Mouse (Mus musculus): Measurements from ENCODE around the gene Sh3pxd2a. TPM values are rescaled to one million over a fixed set of nuclear protein-coding genes. Genes with fewer than 3 reads are reported as not detected.
"Not testable (repeated sequence)": the region's sequence is repeated elsewhere in the genome, so short reads cannot be mapped to it uniquely, and the experiment has no call there.

Sh3pxd2a gene
- polyA plus RNA-seq, 2 experiments from 2014 or later = 0.60 to 1.9 TPM

- no peak for ATAC-seq
Observed at GRCm38 (mm10) chr19:47405548-47405947, 58.7 kb downstream of the Sh3pxd2a start.

- no peak for ATAC-seq
Observed at GRCm38 (mm10) chr19:47403391-47404379, 60.5 kb downstream of the Sh3pxd2a start.

DNA sequence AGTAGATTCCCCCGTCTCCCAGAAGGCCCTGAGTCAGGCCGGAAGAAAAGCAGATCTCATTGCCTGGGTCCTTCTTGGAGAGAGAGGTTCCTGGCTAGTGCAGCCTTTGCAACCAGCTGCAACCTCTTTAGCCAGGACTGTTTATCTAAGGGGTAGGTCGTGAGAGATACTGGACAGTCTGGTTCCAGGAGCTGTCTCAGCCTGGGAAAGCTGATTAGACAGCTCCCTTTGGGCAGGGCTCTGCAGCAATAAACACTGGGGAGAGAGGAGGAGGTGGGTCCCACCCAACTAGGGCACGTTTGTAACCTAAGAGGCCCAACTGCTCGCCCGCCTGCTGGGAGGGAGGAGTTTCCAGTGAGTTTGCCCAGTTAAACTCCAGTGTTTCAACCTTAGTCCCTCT lies 61.2 kb downstream of the Sh3pxd2a start:
- no peak for ATAC-seq

- no peak for ATAC-seq
Observed at GRCm38 (mm10) chr19:47402544-47402943, 61.7 kb downstream of the Sh3pxd2a start.

DNA sequence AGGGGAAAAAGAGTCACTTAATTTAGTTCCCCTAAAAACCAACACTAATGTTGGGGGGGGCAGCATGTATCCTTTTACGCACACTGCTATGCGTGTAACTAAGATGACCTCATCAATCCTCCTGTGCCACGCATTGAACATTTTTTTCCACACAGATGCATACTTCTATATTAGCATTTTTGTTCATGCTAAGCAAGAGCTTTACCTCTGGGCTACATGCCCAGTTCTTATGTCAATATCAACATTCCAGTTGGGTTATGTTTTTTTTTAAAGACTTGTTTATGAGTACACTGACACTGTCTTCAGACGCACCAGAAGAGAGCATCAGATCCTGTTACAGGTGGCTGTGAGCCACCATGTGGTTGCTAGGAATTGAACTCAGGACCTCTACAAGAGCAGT lies 64.5 kb downstream of the Sh3pxd2a start:
- no peak for ATAC-seq

DNA sequence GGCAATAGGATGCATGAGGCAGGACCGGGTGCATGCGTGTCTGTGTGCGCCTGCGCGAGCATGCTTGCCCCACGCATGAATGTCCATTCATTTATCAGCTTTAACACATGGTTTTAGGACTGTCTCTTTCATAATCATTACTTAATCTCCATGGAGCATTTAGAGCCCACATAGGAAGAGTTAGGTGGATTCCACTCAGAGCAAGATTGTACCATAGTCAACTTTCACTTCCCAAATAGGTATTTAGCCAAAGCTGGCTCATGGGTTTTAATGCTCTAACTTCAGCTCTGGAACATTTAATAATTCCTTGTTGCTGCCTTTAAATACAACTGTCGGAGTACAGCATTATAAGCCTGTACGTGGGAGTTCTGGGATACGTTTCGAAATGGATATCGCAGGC lies 65.2 kb downstream of the Sh3pxd2a start:
- no peak for ATAC-seq

GRCm38 (mm10) chr19:47397882-47398671 lies 66.1 kb downstream of the Sh3pxd2a start:
- ATAC-seq = no peak

- no peak for ATAC-seq
Observed at GRCm38 (mm10) chr19:47395338-47395737, 68.9 kb downstream of the Sh3pxd2a start.

- ATAC-seq = not testable (repeated sequence)
Observed at GRCm38 (mm10) chr19:47394781-47395180, 69.4 kb downstream of the Sh3pxd2a start.

- no peak for ATAC-seq
Observed at GRCm38 (mm10) chr19:47390878-47391277, 73.3 kb downstream of the Sh3pxd2a start.

DNA sequence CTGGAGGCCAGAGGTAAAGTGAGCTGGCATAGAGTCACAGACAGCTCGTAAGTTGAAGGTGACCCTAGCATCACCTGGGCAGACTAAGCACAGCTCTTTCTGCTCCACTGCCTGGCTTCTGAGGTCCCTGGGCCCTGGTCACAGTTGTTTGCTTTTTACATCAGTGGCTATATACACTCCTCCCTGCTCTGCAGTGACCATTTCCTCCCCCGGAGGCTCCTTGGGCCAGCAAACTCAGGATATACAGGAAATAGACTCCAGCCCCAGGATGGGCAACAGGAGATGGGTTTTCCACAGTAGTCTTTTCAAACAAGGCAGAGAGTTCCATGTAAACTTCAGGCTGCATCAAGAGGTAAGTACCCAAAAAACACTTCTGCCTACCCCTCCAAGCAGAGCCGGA lies 76.3 kb downstream of the Sh3pxd2a start:
- no peak for ATAC-seq

- no peak for ATAC-seq
Observed at GRCm38 (mm10) chr19:47387395-47387794, 76.8 kb downstream of the Sh3pxd2a start.

DNA sequence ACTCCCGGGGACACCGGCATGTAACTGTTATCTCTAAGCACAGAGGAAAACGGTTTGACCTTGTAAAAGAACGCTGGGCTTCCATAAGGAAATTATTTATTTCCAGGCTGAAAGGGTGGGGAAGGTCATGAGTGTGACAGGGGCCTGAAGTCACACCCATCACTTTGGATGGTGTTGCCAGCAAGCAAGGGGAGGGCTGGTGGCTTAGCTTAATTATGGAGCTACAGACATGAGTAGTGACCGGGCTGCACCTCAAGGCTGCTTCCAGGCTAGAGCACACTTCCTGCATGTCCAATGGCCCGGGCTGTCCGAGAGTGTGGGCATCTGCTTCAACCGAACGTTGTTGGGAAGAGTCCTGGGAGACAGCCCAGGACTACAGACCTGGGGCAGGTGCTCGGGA lies 78.2 kb downstream of the Sh3pxd2a start:
- ATAC-seq = no peak

DNA sequence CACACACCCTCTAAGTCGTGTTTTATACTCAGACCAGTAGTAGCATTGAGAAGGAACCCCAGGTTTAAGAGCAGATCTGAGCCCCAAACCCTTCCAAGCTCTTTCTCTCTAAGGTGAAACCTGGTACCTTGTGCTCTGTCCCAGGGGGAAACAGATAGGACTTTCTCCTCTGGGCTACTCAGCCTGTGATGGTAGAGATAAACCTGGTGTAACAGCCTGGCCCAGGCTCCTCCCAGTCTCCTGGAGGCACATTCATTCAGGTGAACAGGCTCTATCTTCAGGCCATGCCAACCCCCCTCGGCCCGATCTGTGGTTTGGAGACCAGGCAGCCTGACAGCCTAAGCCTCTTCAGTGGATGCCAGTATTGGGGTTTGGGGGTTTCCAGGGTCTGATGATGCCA lies 79.6 kb downstream of the Sh3pxd2a start:
- ATAC-seq = no peak

DNA sequence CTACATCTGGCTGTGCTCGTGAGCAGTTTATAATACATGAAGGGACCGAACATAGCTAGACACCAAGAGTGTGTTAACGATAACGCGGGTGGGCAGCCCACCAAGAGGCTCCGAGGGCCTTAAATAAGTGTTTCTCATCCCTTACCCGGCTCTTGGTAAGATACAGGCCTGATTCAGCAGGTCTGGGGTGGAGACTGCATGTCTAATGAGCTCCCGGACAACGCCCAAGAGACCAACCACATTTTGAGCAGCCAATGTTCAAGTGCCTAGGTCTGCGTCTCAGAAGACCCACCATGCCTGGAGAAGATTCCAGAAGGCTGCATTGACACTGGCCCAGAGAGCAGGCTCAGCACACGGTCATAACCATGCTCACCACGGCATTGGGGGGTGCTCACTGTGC lies 80.2 kb downstream of the Sh3pxd2a start:
- no peak for ATAC-seq

GRCm38 (mm10) chr19:47382268-47382667 lies 81.9 kb downstream of the Sh3pxd2a start:
- ATAC-seq = peak; percentile 37

DNA sequence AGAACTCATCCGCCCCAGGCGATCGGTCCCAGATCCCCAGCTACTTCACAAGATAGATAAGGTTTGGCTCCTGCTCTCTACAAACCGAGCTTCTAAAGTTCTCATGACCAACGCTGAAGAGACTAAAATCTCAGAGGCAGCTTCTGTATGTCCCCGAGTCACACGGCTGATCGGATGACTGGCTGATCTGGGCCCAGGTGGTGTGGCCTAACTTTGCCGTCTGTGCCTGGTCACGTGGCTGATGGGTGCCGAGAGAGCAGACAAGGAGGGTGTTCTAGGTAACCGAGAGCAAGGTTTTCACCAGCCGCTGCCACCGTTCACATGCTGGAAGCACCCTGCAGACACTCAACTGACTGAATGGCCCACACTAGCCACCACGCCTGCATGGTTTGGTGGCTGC lies 83.2 kb downstream of the Sh3pxd2a start:
- ATAC-seq = no peak

DNA sequence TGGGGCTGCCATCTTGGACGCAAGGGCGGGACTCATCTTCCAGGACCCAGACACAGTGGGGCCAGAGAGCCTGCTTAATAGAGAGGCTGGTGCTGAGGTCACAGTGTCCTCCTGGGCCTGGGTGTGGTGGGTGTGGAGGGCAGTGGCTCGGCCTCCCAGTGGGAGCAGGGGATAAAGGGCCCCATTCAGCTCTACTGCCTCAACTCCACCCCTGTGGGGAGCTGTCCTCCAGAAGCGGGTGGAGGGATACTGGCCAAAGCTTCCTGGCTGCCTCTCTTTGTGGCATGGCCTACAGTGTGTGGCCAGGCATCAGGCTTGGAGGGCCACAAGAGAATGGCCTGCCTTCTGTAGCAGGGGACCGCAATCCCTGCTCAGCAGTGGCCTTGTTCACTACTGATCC lies 85.1 kb downstream of the Sh3pxd2a start:
- ATAC-seq = no peak

GRCm38 (mm10) chr19:47374916-47375573 lies 89.2 kb downstream of the Sh3pxd2a start:
- ATAC-seq = no peak

DNA sequence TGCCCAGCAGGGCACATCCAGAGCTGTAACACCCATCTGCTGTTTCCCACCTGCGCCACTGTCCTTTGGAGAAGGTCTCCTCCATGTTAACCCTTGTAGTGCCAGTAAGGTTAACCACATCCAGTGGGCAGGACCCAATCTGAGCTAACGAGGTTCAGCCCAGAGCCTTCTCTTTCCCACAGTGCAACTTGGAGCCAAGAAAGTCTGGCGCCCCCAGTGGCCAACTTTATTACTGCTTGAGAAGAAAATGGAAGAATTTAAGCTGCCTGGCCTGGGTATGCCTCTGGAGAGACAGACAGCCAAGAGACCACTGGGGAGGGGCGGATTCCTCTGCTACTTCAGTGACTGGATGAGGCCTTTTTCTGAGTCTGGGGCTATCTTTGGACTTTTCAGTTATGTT lies 89.8 kb downstream of the Sh3pxd2a start:
- ATAC-seq = peak; percentile 43

DNA sequence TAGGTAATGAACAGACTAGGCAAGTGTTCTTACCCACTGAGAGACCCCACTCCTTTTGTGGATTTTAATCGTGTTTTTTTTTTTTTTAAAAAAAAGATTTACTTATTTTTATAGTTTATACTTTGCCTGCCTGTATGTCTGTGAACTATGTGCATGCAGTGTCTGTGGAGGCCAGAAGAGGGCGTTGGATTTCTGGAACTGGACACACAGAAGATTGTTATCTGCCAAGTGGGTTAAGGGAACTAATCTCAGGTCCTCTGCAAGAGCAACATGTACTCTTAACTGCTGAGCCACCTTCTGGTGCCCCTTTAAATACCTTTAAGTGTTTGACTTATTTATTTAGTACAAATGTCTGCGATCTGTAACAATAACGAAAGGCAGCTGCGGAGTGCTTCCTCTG lies 92.2 kb downstream of the Sh3pxd2a start:
- ATAC-seq = no peak

- ATAC-seq = no peak
Observed at GRCm38 (mm10) chr19:47371521-47371920, 92.7 kb downstream of the Sh3pxd2a start.

- ATAC-seq = no peak
Observed at GRCm38 (mm10) chr19:47369008-47369407, 95.2 kb downstream of the Sh3pxd2a start.

Measured in CD4-positive, CD25-positive, alpha-beta regulatory T cell, adult 4 months (primary cell).